Mouse (Mus musculus) liver, adult 2 months (tissue): ENCODE data around the gene Lpp. TPM values are rescaled to one million over a fixed set of nuclear protein-coding genes. Genes with fewer than 3 reads are reported as not detected.
A peak's percentile ranks its signal among the peaks of the same experiment; 100 is the strongest.

Experiments
- DNase-seq: peaks from one replicate; pipeline ENCODE4 v3.0.0-alpha.2; 2011; ENCODE audit warnings: low read depth, low spot score; ENCODE audit errors: extremely low read depth
- H3K27ac ChIP-seq: fragments of 200-500 bp; replicated peaks from 2 replicates; pipeline ENCODE4 v1.5.1; 2012; ENCODE audit warnings: low read depth, mild to moderate bottlenecking, control low read depth, inconsistent platforms, low read length; ENCODE audit not compliant: insufficient read depth
- H3K27me3 ChIP-seq: fragments of 200-500 bp; 2 replicates; pipeline ENCODE4 v1.6.1; 2012; ENCODE audit warnings: mild to moderate bottlenecking, moderate library complexity, low read length, inconsistent platforms; ENCODE audit not compliant: control insufficient read depth, insufficient read depth
- H3K36me3 ChIP-seq: fragments of 200-500 bp; 2 replicates; pipeline ENCODE4 v1.6.1; 2012; ENCODE audit warnings: low read length, inconsistent platforms; ENCODE audit not compliant: control insufficient read depth, insufficient read depth
- H3K4me1 ChIP-seq: fragments of 200-500 bp; 2 replicates; pipeline ENCODE4 v1.6.1; 2011; ENCODE audit warnings: low read length; ENCODE audit not compliant: control insufficient read depth, insufficient read depth
- H3K4me3 ChIP-seq: fragments of 200-500 bp; 2 replicates; pipeline ENCODE4 v1.5.1; 2011; ENCODE audit warnings: low read depth, mild to moderate bottlenecking, control low read depth, low read length, moderate library complexity; ENCODE audit not compliant: insufficient read depth
- H3K79me2 ChIP-seq: fragments of 200-500 bp; 2 replicates; pipeline ENCODE4 v1.6.1; 2012; ENCODE audit warnings: inconsistent platforms, mild to moderate bottlenecking, low read length, moderate library complexity; ENCODE audit not compliant: control insufficient read depth, insufficient read depth
- H3K9ac ChIP-seq: fragments of 200-500 bp; 2 replicates; pipeline ENCODE4 v1.6.1; 2012; ENCODE audit warnings: low read depth, mild to moderate bottlenecking, control low read depth, inconsistent platforms, low read length
- CTCF ChIP-seq: fragments of 200-500 bp; IDR thresholded peaks from 2 replicates; pipeline ENCODE4 v1.5.1; 2011; ENCODE audit warnings: low read depth, low read length, control low read depth
- POLR2A ChIP-seq: fragments of 200-500 bp; IDR thresholded peaks from 2 replicates; pipeline ENCODE4 v1.6.1; 2011; ENCODE audit warnings: low read length, control low read depth; ENCODE audit not compliant: insufficient read depth; ENCODE audit errors: extremely low read depth
- WGBS: fragments of 180-500 bp; shearing (Covaris S2); methylation state at CpG from one replicate; pipeline ENCODE4 v1.1.7; 2018; 5-methylcytosine and 5-hydroxymethylcytosine counted together
- polyA plus RNA-seq: library from polyadenylated mRNA; depleted of rRNA; stranded (reverse); fragments of >200 nt; gene quantifications from 2 replicates; pipeline ENCODE4 v1.2.3, GENCODE M21; 2012
- total RNA-seq: library from RNA; depleted of rRNA; stranded (reverse); fragments of >200 nt; gene quantifications from 2 replicates; pipeline ENCODE4 v1.2.3, GENCODE M21; 2014

Lpp gene
- total and polyA plus RNA-seq, 2 experiments, result 7.5 to 23.0 TPM

GRCm38 (mm10) chr16:24816621-24817020, 423.3 kb downstream of the Lpp start:
- Histone ChIP-seq H3K4me1 (no peaks in the 10 kb centered on the region), H3K79me2 (no peaks in the 10 kb centered on the region), H3K36me3 (no peaks in the 10 kb centered on the region), H3K9ac (no peak overlapping the region), H3K4me3 (no peak overlapping the region), H3K27ac (no peak overlapping the region), H3K27me3 (no peaks in the 10 kb centered on the region)
- 89% methylated on average over 3 of the region's 3 CpGs for WGBS
- no peak for DNase-seq
- TF ChIP-seq POLR2A (no peak), CTCF (no peak)

GRCm38 (mm10) chr16:24817381-24817780, 424.1 kb downstream of the Lpp start:
- Histone ChIP-seq H3K79me2 (no peaks in the 10 kb centered on the region), H3K36me3 (no peaks in the 10 kb centered on the region), H3K4me1 (no peaks in the 10 kb centered on the region), H3K27ac (no peak overlapping the region), H3K4me3 (no peak overlapping the region), H3K27me3 (no peaks in the 10 kb centered on the region), H3K9ac (no peak overlapping the region)
- WGBS, result 97% methylated on average over 3 of the region's 3 CpGs
- no peak for DNase-seq
- TF ChIP-seq POLR2A (no peak), CTCF (no peak)

- TF ChIP-seq POLR2A (no peak), CTCF (peak; percentile 7; the same call in 1 of the 2 replicates)
- Histone ChIP-seq H3K27ac (no peak overlapping the region), H3K4me1 (no peaks in the 10 kb centered on the region), H3K9ac (no peak overlapping the region), H3K4me3 (no peak overlapping the region), H3K27me3 (no peaks in the 10 kb centered on the region), H3K36me3 (no peaks in the 10 kb centered on the region), H3K79me2 (no peaks in the 10 kb centered on the region)
- DNase-seq, result no peak
- 81% methylated on average over 4 of the region's 4 CpGs for WGBS
These were observed 425.8 kb downstream of the Lpp start for GRCm38 (mm10) chr16:24819127-24819526.

- H3K27ac ChIP-seq, result no peak overlapping the region
- H3K4me3 ChIP-seq, result no peak overlapping the region
- no peak for DNase-seq
- H3K36me3 ChIP-seq, result no peaks in the 10 kb centered on the region
- no peaks in the 10 kb centered on the region for H3K79me2 ChIP-seq
- TF ChIP-seq POLR2A (no peak), CTCF (no peak)
- 93% methylated on average over 5 of the region's 5 CpGs for WGBS
- H3K9ac ChIP-seq, result no peak overlapping the region
- H3K4me1 ChIP-seq, result no peaks in the 10 kb centered on the region
- no peaks in the 10 kb centered on the region for H3K27me3 ChIP-seq
These were observed 429.0 kb downstream of the Lpp start for GRCm38 (mm10) chr16:24822182-24822875.

- Histone ChIP-seq H3K27me3 (no peaks in the 10 kb centered on the region), H3K27ac (no peak overlapping the region), H3K36me3 (no peaks in the 10 kb centered on the region), H3K79me2 (no peaks in the 10 kb centered on the region), H3K4me1 (peaks cover 4% of the 10 kb centered on the region; the same call in 1 of the 2 replicates), H3K4me3 (no peak overlapping the region), H3K9ac (no peak overlapping the region)
- DNase-seq, result no peak
- no peak for TF ChIP-seq POLR2A
- no peak for TF ChIP-seq CTCF
- 92% methylated on average over 1 of the region's 1 CpGs for WGBS
These were observed 429.6 kb downstream of the Lpp start for GRCm38 (mm10) chr16:24822918-24823317.

GRCm38 (mm10) chr16:24826390-24826789, 433.1 kb downstream of the Lpp start:
- no peaks in the 10 kb centered on the region for H3K27me3 ChIP-seq
- peak; percentile 21 for DNase-seq
- no peaks in the 10 kb centered on the region for H3K79me2 ChIP-seq
- WGBS, result 82% methylated on average over 4 of the region's 4 CpGs
- no peak overlapping the region for H3K9ac ChIP-seq
- H3K4me3 ChIP-seq, result no peak overlapping the region
- H3K4me1 ChIP-seq, result peaks cover 10% of the 10 kb centered on the region; the same call in 1 of the 2 replicates
- no peak for TF ChIP-seq CTCF
- no peak for TF ChIP-seq POLR2A
- H3K36me3 ChIP-seq, result no peaks in the 10 kb centered on the region
- H3K27ac ChIP-seq, result no peak overlapping the region
